Mouse (Mus musculus): ENCODE measurements at regions not wholly inside any gene's neighbourhood (a gene's known extent, or its start where the extent isn't known, plus 50 kb on each side); places are given as distances from the start of the nearest gene placed in this dataset.

DNA sequence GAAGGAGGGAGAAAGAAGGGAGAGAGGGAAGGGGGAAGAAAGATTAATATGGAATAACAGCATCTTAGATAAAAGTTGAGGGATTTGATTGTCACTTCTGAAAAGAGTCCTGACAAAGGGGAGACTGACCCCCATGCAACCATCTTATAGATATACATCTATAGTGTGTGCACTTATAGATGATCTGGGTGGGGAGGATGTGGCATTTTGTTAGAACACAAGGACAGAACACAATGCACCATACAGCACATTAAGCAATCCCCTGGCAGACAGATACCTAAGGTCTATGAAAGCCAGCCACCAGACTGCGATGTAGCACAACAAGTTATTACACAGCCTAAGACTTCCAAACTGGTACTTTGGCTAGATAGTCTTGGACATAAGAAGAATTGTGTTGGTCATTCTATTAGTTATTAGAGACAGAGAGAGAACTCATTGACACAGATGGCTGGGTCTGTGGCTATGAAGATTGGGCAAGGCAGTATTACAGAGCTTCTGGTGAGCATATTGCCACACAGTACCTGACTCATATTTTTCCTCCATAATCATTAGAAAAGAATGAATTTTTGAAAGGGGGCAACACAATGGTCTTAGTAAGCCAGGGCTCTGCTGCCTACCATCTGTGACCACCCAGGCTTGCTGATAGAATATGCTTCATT, 126.3 kb upstream of the Itgb1 start:
- DNase-seq (ENCODE audit: low spot score in 2 of 2): no peak

DNA sequence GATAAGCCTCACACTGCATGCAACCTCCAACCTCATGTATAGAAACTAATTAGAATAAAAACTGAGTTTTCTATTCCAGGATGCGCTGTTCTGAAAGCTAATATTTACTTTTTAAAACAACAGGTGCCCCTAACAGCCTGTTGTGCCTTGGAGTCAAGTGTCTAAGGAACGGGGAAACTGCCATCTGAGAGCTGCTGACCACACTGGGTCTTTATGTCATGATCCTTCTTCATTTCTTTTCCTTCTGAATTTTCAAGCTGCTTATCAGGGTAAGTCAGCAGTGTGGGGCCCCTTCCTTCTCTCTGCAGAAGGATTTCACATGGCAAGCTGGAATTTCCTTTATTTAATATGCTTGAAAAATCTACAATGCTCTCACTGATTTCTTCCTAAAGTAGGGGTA, 125.0 kb upstream of the Itgb1 start:
- DNase-seq (ENCODE audit: low spot score in 2 of 2): no peak

DNA sequence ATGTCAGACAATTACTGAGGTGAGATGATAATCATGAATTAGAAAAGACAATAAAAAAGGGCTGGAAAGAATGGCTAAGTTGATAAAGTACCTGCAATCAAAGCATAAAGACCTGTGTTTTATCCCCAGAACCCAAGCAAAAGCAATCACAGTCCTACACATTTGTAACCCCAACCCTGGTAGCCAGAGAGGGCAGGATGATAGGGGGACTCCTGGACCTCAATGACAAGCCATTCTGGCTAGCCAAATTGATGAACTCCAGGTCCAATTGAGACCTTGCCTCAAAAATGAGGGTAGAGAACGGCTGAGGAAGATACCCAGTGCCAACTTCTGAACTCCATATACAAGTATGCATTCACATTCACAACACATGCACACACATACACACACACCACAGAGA, 124.4 kb upstream of the Itgb1 start:
- no peak for DNase-seq (ENCODE audit: low spot score in 2 of 2)

GRCm38 (mm10) chr8:128562625-128563024, 122.8 kb upstream of the Itgb1 start:
- DNase-seq (ENCODE audit: low spot score in 2 of 2): no peak

DNA sequence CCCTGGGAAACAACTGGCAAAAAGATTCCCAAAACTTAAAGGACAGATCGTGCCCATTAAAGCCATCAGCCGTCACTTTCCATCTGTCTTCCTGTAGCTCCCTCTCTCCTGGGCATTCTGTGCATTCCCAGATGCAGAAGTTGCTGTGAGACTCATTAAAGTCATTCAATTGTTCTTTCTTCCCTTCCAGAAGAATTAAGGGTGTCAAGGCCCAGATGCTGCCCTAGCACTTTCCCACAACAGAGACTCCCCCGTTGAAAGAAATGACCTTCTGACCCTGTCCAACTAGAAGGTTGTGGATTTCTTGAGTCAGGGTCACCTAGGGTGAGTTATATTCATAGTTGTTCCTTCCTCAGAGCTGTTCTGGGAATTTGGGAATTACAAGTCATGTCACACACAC, 121.7 kb upstream of the Itgb1 start:
- no peak for DNase-seq (ENCODE audit: low spot score in 2 of 2)

DNA sequence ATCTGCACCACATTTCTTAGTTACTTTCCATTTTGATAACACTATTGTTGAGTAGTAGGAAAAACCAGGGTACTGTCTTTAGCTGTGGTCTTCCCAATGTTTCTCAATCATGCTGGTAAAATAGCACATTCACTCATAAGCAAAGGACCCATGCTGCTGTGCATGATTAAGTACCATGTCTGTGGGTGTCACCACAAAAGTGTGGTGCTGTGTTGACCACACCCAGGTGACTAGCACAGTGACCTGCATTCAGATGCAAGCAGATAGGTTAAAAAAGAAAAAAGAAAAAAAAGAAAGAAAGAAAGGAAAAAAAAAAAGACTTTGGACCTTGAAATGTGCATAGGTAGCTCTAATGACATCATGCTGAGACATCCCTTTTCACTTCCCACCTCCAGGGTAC, 113.2 kb upstream of the Itgb1 start:
- no peak for DNase-seq (ENCODE audit: low spot score in 2 of 2)

- no peak for DNase-seq (ENCODE audit: low spot score in 2 of 2)
These were observed 91.3 kb upstream of the Itgb1 start for GRCm38 (mm10) chr8:128594114-128594513.

- peak; percentile 4 to 9 for DNase-seq (ENCODE audit: low spot score in 2 of 2)
These were observed 90.7 kb upstream of the Itgb1 start for GRCm38 (mm10) chr8:128594780-128595179.

DNA sequence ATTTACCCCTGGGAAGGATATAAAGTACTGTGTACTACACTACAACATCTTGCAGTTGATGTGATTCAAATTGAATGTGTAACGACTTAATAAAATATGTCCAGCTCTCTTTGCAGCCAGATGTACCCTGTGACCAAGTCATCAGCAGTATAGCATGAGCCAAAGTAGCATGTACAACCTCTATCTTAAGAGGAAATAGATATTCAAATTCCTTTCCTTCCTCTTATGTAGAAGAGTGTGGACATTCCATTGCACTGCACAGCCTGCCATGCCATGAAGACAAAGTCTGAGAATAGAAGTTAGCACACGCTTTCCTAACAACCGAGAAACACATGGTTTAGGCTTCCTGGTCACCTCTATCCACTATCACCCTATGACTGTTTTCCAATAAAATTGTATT, 79.9 kb upstream of the Itgb1 start:
- no peak for DNase-seq (ENCODE audit: low spot score in 2 of 2)

DNA sequence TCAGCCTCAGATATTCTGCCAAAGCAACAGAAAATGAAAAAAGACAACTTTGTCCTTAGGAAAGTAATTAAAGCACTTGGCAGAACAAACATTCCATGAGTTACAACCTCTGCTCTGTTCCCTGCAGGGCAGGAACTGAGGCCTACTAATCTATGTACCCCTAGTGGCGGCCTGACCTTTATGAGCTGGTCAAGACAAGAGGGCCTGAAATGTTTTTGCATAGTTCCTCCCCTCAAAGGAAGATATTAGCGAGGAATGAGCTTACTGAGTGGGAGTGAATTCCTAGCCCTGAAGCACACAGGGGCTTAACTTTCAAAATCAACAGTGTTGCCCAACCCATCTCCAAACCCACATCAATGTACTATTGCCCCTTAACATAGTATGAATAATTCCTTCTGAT, 76.6 kb upstream of the Itgb1 start:
- no peak for DNase-seq (ENCODE audit: low spot score in 2 of 2)

DNA sequence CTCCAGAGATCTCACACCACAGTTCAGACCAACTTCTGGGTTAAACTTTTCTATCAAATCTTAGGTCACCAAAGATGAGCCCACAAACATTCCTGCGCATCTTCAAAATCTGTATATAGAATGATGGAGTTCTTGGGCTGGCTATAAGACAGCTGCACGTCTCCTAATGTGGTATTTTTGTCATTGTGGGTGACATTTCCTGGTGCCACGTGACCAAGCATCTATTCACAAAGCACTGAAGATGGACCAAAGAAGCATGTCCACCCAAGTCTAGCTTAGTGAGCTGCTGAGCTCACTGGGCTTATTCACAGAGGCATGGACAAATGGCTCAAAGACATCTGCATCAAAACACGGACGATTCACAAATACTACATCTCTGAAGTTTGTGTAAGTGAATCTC, 72.8 kb upstream of the Itgb1 start:
- DNase-seq (ENCODE audit: low spot score in 2 of 2): no peak

DNA sequence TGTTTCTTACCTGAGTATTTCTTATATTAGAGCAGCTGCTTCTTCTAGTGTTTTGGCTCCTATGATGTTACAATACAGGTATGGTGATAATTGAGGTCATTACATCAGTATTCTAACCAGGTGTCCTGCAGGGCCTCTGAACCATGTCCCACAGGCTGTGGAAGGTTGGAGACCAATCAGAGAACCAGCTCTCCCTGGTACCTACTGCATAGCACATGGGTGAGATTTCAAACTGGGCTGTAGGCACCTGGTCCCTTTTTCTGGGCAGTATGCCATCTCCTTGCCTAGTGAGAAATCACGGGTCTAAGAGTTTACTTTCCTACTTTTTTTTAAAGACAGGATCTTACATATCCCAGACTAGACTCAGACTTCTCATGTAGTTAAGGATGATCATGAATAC, 67.6 kb upstream of the Itgb1 start:
- no peak for DNase-seq (ENCODE audit: low spot score in 2 of 2)

GRCm38 (mm10) chr8:128619086-128619485, 66.4 kb upstream of the Itgb1 start:
- no peak for DNase-seq (ENCODE audit: low spot score in 2 of 2)

Data from layer of hippocampus, postnatal 10 days (tissue).